Mouse (Mus musculus) heart, postnatal 25 days (tissue): ENCODE measurements around the gene Lamtor5. TPM values are rescaled to one million over a fixed set of nuclear protein-coding genes. Genes with fewer than 3 reads are reported as not detected.

Source experiments
- DNase-seq: peaks from one replicate; pipeline ENCODE4 v3.0.0; 2022; ENCODE audit warnings: low spot score
- intact Hi-C: fragments of 180-260 bp; cut with DNase I; formaldehyde crosslinking; loops from one replicate; pipeline ENCODE4 v1.15.1; 2025
- total RNA-seq, 2 experiments: library from RNA; stranded (reverse); gene quantifications; 2 replicates each; pipeline ENCODE4 v1.2.3; 2021

Gene Lamtor5
- total RNA-seq, result 10 to 100 TPM; 65.2 to 66.1 TPM

DNA sequence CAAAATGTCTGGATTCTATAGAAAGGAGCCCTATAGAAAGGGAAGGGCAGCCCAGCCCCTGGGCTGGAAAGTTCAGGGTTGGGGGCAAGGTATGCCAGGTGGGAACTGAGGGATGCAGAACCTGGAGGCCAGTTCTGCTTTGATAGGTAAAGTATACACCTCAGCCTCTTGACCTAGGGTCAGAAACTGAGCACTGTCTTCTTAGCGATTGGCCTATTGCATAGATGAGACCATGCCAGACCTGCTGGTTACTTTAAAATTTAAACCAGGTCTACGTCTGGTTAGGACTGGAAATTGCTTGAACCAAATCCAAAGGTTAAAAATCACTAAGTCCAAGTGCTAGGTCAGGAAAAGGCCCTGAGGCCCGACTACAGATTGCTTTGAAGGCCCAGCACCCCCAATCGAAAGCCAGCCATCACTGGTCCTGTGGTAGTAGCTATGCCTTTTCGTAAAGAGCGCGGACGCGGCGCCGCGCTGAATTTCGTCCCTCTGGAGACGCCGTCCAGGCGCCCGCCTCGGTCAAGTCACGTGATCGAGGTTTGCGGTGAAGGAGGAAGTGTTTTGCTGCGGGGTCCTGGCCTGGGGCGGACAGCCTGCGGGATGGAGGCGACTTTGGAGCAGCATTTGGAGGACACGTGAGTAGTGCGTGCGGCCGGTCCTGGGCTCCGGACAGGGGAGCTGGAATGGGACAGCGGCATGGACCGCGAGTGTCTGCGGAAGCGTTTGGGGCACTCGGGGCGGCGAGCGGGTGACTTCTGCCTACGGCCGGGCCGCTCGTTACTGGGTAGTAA is at the start of gene Lamtor5:
Gene Lamtor5, plus strand, starts transcription at position 380 of the 791 bp plus-strand sequence.
- intact Hi-C loops, result loop anchor here (2.0 to 10.0 kb wide), 3 partner anchors 52 to 189 kb away; no protein-coding TSS in a partner anchor
- DNase-seq, result peak; percentile 80

- intact Hi-C loops, result no loop called here
Measured at GRCm38 (mm10) chr3:107229221-107229620, 49.4 kb upstream of the Lamtor5 start.

GRCm38 (mm10) chr3:107229822-107230221 is 48.8 kb upstream of the Lamtor5 start:
- no peak for DNase-seq
- intact Hi-C loops, result loop anchor here (5.0 kb wide), 1 partner anchor 127 kb away; no protein-coding TSS in a partner anchor

More at GRCm38 (mm10) chr3:107229221-107229620, 49.4 kb upstream of the Lamtor5 start:
- DNase-seq, result no peak

GRCm38 (mm10) chr3:107230527-107230926 is 48.1 kb upstream of the Lamtor5 start, which contains the start of gene A630076J17Rik:
Gene A630076J17Rik, plus strand, starts transcription at chr3:107230614.
- intact Hi-C loops, result loop anchor here (5.0 kb wide), 1 partner anchor 127 kb away; no protein-coding TSS in a partner anchor

DNA sequence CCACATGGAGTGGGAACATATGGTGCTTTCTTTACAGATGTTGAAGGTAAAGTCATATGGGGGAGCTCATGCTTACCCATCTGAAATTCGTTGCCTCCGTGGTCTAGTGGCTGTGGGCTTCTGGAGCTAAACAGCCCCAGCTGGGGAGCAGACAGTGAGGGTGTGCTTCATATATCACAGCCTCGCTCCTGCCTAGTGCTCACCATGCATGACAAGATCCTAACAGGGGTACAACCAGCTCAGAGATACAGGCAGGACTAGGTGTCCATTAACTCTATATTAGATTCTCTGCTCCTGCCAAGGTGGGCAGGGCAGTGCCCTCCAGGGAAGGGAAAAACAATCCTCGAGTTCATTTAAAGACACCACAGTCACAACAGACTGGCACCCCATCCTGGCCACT is 47.5 kb upstream of the Lamtor5 start:
- no peak for DNase-seq
- intact Hi-C loops, result loop anchor here (5.0 kb wide), 1 partner anchor 126 kb away; no protein-coding TSS in a partner anchor

More at GRCm38 (mm10) chr3:107230527-107230926, 48.1 kb upstream of the Lamtor5 start, which contains the start of gene A630076J17Rik:
- no peak for DNase-seq

DNA sequence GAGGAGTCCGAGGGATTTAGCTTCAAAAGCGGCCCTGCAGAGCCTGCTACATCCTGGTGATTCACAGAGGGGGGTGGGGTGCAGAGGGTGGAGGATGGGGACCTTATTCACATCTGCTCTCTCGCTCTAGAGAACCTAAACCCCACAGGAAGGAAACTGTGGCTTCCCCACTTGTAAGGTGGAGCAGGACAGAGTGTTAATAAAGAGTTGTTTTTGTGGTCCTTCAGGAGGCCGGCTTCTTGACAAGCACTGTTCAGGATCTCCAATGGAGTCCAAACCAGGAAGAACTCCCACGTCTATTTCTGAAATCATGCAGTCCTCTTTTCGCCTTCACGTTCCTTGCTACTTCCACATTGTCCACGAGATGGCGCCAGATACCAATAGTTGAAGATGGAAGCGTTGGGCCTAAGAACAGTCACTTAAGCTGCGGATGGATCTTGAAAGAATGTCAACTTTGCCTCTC is 45.3 kb upstream of the Lamtor5 start:
- intact Hi-C loops, result loop anchor here (1.0 to 5.0 kb wide), 4 partner anchors 25 to 233 kb away; no protein-coding TSS in a partner anchor
- DNase-seq, result peak; percentile 50

DNA sequence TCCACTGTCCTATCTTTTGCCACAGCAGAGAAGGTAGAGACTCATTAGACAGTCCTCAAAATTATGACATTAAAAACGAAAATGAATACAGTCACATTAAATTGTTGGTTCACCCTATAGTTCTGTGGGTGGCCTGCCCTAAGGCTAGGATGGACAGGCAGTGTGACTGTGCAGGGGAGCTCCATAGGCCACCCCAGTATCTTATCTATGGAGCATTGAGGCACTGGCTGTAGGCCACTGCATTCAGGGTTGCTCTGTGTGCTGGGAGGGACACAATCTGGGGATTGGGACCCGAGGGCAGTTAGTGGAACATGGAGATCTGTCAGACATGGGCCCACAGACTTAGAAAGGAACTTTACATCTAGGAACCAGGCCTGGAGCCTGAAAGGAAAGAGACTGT is 44.7 kb upstream of the Lamtor5 start:
- intact Hi-C loops, result loop anchor here (1.0 to 5.0 kb wide), 4 partner anchors 25 to 232 kb away; no protein-coding TSS in a partner anchor
- DNase-seq, result no peak

GRCm38 (mm10) chr3:107238051-107238450 is 40.6 kb upstream of the Lamtor5 start:
- DNase-seq, result no peak
- intact Hi-C loops, result no loop called here

- intact Hi-C loops, result no loop called here
- DNase-seq, result no peak
Measured at GRCm38 (mm10) chr3:107238471-107238980, 40.1 kb upstream of the Lamtor5 start.

- intact Hi-C loops, result no loop called here
- no peak for DNase-seq
Measured at GRCm38 (mm10) chr3:107239607-107240006, 39.1 kb upstream of the Lamtor5 start, which contains the start of gene Prok1. Gene Prok1, minus strand, starts transcription at chr3:107239707.

GRCm38 (mm10) chr3:107241389-107242094 is 37.1 kb upstream of the Lamtor5 start:
- intact Hi-C loops, result no loop called here
- DNase-seq, result no peak

- intact Hi-C loops, result no loop called here
- DNase-seq, result no peak
Measured at GRCm38 (mm10) chr3:107246876-107247275, 31.8 kb upstream of the Lamtor5 start.

DNA sequence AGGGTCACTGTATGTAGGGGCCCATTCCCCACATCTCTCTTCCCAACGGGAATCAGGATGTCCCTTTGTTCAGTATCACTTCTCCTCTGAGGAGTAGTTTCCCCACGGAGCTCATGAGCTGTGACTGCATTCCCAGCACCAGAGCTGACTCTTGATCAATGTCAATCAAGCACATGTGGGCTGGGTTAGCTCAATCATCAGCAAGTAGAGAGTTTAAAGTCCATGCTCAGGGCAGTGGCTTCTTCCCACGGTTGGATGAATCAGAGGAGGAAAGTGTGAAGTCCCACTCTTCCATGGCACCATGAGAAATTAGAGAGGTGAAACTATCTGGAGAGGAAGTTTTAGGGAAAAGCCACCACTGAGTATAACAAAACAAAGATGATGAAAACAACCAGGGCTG is 29.6 kb upstream of the Lamtor5 start:
- DNase-seq, result no peak
- intact Hi-C loops, result no loop called here

DNA sequence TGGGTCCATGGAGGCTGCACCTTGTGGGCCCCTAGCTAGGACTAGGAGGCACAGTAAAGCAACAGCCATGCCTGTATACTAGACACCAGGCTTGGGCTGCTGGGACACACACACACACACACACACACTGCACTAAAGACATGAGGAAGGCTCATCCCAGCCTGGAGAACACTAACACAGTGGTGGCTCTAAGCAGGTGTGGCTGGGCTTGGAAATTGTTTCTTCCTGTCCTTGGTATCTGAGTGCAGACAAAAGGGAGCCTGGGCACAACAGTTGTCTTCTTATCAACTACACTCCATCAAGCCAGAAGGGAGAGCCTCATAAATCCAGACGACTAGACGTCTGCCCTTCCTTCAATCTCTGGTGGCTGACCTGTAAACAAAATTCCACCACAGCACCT is 28.3 kb upstream of the Lamtor5 start:
- intact Hi-C loops, result no loop called here
- DNase-seq, result no peak

DNA sequence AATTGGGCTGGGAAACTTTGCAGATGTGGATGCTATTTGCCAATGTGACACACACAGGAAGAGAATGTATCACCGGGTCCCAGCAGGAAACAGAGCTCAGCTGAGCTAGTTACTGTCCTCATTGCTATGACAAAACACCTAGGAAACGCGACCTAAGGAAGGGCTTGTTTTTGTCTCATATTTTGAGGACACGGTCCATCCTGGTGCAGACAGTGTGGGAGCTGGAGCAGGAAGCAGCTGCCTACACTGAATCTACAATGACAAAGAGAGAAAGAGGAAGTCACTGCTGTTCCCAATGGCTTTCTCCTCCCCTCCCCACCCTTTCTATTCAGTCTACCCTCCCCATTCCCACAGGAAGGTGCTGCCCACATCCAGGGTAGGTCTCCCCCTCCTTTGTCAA is 26.6 kb upstream of the Lamtor5 start:
- peak; percentile 17 for DNase-seq
- intact Hi-C loops, result no loop called here

DNA sequence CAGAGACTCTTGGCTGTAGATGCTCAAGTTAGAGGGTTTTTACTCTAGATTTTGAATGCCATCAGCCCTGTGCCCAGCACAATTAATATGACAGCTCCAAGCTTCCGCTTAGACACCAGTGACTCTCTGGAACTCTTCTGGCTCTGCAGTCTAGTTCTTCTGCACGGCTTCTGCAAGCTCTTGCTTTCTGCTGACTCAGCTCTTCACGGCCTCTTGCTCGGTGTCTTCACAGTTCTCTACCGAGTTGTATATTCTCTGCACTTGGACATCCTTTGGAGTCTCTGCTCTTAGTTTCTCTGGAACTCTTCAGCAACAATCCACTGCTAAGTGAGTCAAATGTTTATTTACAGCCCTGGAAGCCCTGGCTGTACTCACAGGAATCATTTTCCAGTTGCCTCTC is 24.7 kb upstream of the Lamtor5 start:
- no peak for DNase-seq
- intact Hi-C loops, result no loop called here

DNA sequence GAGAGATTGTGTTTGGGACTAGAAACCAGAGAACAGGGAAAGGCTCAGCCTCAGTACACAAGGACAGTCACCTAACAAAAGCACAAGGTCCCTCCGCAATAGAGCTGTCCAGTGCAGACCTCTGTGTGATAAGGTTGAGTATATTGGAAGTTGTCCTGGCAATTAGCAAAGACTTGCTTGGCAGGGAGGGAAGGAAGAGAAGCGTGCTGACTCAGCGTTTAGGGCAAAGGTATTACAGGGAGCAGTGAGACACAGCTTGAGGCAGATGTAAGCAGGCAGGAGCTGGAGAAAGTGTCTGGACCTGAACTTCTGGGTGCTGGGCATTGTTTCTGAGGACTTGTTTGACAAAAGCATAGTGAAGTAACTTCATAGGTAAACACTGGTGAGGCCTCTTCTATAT is 22.7 kb upstream of the Lamtor5 start:
- DNase-seq, result no peak
- intact Hi-C loops, result no loop called here

DNA sequence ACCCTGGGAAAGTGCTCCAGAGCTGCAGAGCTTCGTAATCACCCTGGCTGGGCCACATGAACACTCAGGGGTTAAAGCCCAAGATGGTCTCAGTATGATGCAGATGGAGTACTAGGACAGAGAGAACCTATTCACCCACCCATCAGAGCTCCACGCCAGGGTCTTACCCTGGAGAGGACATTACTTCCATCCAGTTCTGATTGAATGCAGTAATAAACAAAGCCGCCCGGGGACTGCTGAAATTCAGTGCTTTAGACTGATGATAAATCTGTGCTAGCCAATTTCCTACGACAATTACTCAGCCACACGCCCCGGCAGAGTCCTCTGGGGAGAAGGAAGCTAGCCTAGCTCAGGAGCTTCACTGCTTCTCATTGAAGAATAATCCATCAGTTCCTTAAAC is 21.9 kb upstream of the Lamtor5 start:
- intact Hi-C loops, result no loop called here
- DNase-seq, result no peak

GRCm38 (mm10) chr3:107257924-107258323 is 20.7 kb upstream of the Lamtor5 start:
- DNase-seq, result no peak
- intact Hi-C loops, result no loop called here
